Mouse (Mus musculus) cerebellum, adult (tissue): ENCODE results near the gene Trpc4.

ENCODE experiments used
- ATAC-seq: cut with Nextera tagmentation; 2 replicates; pipeline ENCODE4 v1.9.2; 2017; ENCODE audit warnings: mild to moderate bottlenecking, moderate library complexity, mixed read lengths; ENCODE audit not compliant: insufficient number of reproducible peaks, low FRiP score, low TSS enrichment

The Trpc4 gene

GRCm38 (mm10) chr3:54155639-54156315 lies at the start of gene Trpc4:
Gene Trpc4 (plus strand): TSS chr3:54156035.
- no peak; the same call in 1 of the 2 replicates for ATAC-seq

- no peak for ATAC-seq
Observed at GRCm38 (mm10) chr3:54111489-54111888, 44.3 kb upstream of the Trpc4 start.

- no peak for ATAC-seq
Observed at GRCm38 (mm10) chr3:54135376-54135775, 20.5 kb upstream of the Trpc4 start.

- ATAC-seq, result no peak
Observed at GRCm38 (mm10) chr3:54141376-54141775, 14.5 kb upstream of the Trpc4 start.

- peak; percentile 56; the same call in 1 of the 2 replicates for ATAC-seq
Observed at GRCm38 (mm10) chr3:54154844-54155638, 794 bp upstream of the Trpc4 start.

- ATAC-seq, result no peak
Observed at GRCm38 (mm10) chr3:54156316-54157000, 623 bp downstream of the Trpc4 start.

GRCm38 (mm10) chr3:54170701-54171100 lies 14.9 kb downstream of the Trpc4 start:
- no peak for ATAC-seq

GRCm38 (mm10) chr3:54177296-54177695 lies 21.5 kb downstream of the Trpc4 start:
- ATAC-seq, result no peak

- no peak for ATAC-seq
Observed at GRCm38 (mm10) chr3:54190932-54191668, 35.3 kb downstream of the Trpc4 start.

- ATAC-seq, result no peak
Observed at GRCm38 (mm10) chr3:54201231-54201630, 45.4 kb downstream of the Trpc4 start.

- no peak for ATAC-seq
Observed at GRCm38 (mm10) chr3:54204386-54204785, 48.6 kb downstream of the Trpc4 start.

GRCm38 (mm10) chr3:54210112-54210511 lies 54.3 kb downstream of the Trpc4 start:
- ATAC-seq, result no peak

- ATAC-seq, result no peak
Observed at GRCm38 (mm10) chr3:54211441-54211840, 55.6 kb downstream of the Trpc4 start.

GRCm38 (mm10) chr3:54222549-54222948 lies 66.7 kb downstream of the Trpc4 start:
- ATAC-seq, result no peak

GRCm38 (mm10) chr3:54228463-54228862 lies 72.6 kb downstream of the Trpc4 start:
- ATAC-seq, result no peak

GRCm38 (mm10) chr3:54238891-54239290 lies 83.1 kb downstream of the Trpc4 start:
- ATAC-seq, result no peak

GRCm38 (mm10) chr3:54239426-54239825 lies 83.6 kb downstream of the Trpc4 start:
- ATAC-seq, result no peak

- no peak for ATAC-seq
Observed at GRCm38 (mm10) chr3:54243136-54243535, 87.3 kb downstream of the Trpc4 start.

GRCm38 (mm10) chr3:54244729-54245465 lies 89.1 kb downstream of the Trpc4 start:
- ATAC-seq, result no peak

GRCm38 (mm10) chr3:54246416-54246815 lies 90.6 kb downstream of the Trpc4 start:
- no peak for ATAC-seq
